Mouse (Mus musculus) ES-Bruce4 (cell line): ENCODE measurements around the gene Sft2d2. TPM values are rescaled to one million over a fixed set of nuclear protein-coding genes. Genes with fewer than 3 reads are reported as not detected.

ENCODE experiments used
- H3K27ac ChIP-seq: 2 replicates; pipeline ENCODE4 v1.5.1; 2012; ENCODE audit warnings: low read length, inconsistent platforms; ENCODE audit not compliant: insufficient read depth
- H3K27me3 ChIP-seq: 2 replicates; pipeline ENCODE4 v1.6.1; 2012; ENCODE audit warnings: mild to moderate bottlenecking, low read length, inconsistent platforms; ENCODE audit not compliant: control insufficient read depth, poor library complexity, insufficient read depth, severe bottlenecking
- H3K36me3 ChIP-seq: 2 replicates; pipeline ENCODE4 v1.6.1; 2012; ENCODE audit warnings: inconsistent platforms, mild to moderate bottlenecking, low read length, moderate library complexity; ENCODE audit not compliant: control insufficient read depth, poor library complexity, insufficient read depth, severe bottlenecking
- H3K4me1 ChIP-seq: one replicate; pipeline ENCODE4 v1.8.1; 2011; ENCODE audit warnings: low read length; ENCODE audit not compliant: control insufficient read depth, insufficient read depth
- H3K4me3 ChIP-seq: 2 replicates; pipeline ENCODE4 v1.5.1; 2011; ENCODE audit warnings: low read depth, mild to moderate bottlenecking, low read length
- H3K9ac ChIP-seq: 2 replicates; pipeline ENCODE4 v1.6.1; 2012; ENCODE audit warnings: low read depth, mild to moderate bottlenecking, inconsistent platforms; ENCODE audit not compliant: poor library complexity, severe bottlenecking
- H3K9me3 ChIP-seq: replicated peaks from 2 replicates; pipeline ENCODE4 v1.6.1; 2012; ENCODE audit warnings: mild to moderate bottlenecking, low read length, inconsistent platforms; ENCODE audit not compliant: control insufficient read depth, poor library complexity, insufficient read depth, severe bottlenecking
- CTCF ChIP-seq: IDR thresholded peaks from one replicate; pipeline ENCODE4 v1.8.1; 2011; ENCODE audit warnings: low read depth, low read length
- EP300 ChIP-seq: IDR thresholded peaks from 2 replicates; pipeline ENCODE4 v1.6.1; 2011; ENCODE audit warnings: low read depth, low read length; ENCODE audit not compliant: insufficient read depth
- POLR2A ChIP-seq: IDR thresholded peaks from one replicate; pipeline ENCODE4 v1.8.1; 2011; ENCODE audit warnings: low read length; ENCODE audit not compliant: insufficient read depth
- polyA plus RNA-seq: library from polyadenylated mRNA; stranded (reverse); fragments of >200 nt; gene quantifications from 2 replicates; pipeline ENCODE4 v1.2.4, GENCODE M21; 2011; ENCODE audit warnings: low read depth; ENCODE audit not compliant: missing spikeins, insufficient read depth, insufficient read length

Sft2d2 gene
- polyA plus RNA-seq, 1 experiment: 32.5 TPM

DNA sequence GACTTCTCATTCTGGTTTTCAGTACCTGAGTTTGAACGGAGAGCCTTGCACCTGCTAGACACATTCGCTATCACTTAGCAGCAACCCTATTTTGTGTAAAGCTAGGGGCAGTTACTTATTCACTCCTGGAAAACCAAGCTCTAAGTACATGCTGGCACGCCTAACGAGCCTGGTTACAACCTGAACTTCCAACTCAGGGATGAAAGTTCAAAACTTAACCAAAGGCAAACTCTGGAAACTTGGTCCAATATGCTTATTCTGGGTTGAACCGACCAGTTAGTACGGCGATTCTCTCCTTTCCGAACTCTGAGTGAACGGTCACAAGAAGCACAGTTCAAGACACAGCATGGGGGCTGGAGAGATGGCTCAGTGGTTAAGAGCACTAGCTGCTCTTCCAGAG, 35.3 kb upstream of the Sft2d2 start:
- H3K4me3 ChIP-seq: no peak overlapping the region
- H3K4me1 ChIP-seq: no peaks in the 10 kb centered on the region
- no peak overlapping the region for H3K9ac ChIP-seq
- TF ChIP-seq CTCF: no peak
- TF ChIP-seq EP300: no peak
- no peak for TF ChIP-seq POLR2A
- peaks cover 14% of the 10 kb centered on the region for H3K36me3 ChIP-seq
- H3K27me3 ChIP-seq: no peaks in the 10 kb centered on the region
- H3K9me3 ChIP-seq: peaks cover 8% of the 10 kb centered on the region
- H3K27ac ChIP-seq: no peak overlapping the region

GRCm38 (mm10) chr1:165217023-165217589, 22.9 kb upstream of the Sft2d2 start:
- Histone ChIP-seq H3K4me3 (no peak overlapping the region), H3K4me1 (no peaks in the 10 kb centered on the region), H3K9ac (no peak overlapping the region), H3K9me3 (no peaks in the 10 kb centered on the region), H3K27ac (no peak overlapping the region), H3K27me3 (no peaks in the 10 kb centered on the region), H3K36me3 (peaks cover 19% of the 10 kb centered on the region)
- TF ChIP-seq EP300: no peak
- TF ChIP-seq POLR2A: no peak
- TF ChIP-seq CTCF: no peak

DNA sequence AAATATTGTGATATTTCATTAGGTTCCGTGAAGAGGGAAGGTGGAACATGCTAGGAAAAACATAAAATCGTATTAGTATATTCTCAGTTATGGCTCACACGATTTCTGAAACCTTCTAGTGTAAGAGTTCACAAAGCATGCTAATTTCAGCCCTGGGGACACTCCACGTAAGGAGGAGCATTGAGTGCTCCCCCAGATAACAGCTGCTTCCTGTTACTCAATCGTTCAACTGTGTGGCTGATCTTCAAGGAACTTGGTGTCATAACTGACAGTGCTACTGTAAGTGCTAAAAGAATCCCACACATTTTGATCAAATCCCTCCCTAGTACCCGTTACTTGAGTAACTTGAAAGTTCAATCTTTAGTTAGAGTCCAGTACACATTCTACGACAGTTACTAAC, 21.6 kb upstream of the Sft2d2 start:
- no peak overlapping the region for H3K27ac ChIP-seq
- H3K9me3 ChIP-seq: no peaks in the 10 kb centered on the region
- H3K27me3 ChIP-seq: no peaks in the 10 kb centered on the region
- H3K4me3 ChIP-seq: no peak overlapping the region
- no peaks in the 10 kb centered on the region for H3K4me1 ChIP-seq
- peaks cover 17% of the 10 kb centered on the region for H3K36me3 ChIP-seq
- H3K9ac ChIP-seq: no peak overlapping the region
- TF ChIP-seq EP300: no peak

DNA sequence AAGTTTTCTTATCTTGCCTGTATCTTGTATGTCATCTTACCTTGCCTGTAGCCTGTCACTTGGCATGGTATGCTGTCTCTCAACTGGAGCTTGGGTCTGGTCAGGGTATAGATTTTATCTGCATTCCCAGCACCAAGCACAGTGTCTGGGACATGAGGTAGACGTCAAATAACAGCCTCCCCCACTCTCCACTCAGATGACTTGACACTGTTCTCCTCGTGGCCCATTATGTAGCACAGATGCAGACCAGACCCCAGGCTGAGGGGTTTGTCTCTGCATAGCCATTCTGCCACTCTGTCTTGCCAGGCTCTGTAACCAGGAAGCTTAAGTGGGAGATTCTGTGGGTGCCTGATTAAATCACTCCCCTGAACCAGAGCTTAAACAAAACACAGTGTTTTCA, 11.4 kb upstream of the Sft2d2 start:
- Histone ChIP-seq H3K9me3 (no peaks in the 10 kb centered on the region; the same call in 1 of the 2 replicates), H3K27me3 (no peaks in the 10 kb centered on the region), H3K4me1 (no peaks in the 10 kb centered on the region), H3K4me3 (no peak overlapping the region), H3K27ac (no peak overlapping the region), H3K9ac (no peak overlapping the region), H3K36me3 (no peaks in the 10 kb centered on the region)
- TF ChIP-seq CTCF: no peak
- TF ChIP-seq EP300: no peak
- TF ChIP-seq POLR2A: no peak

- H3K9me3 ChIP-seq: no peaks in the 10 kb centered on the region
- H3K27ac ChIP-seq: no peak overlapping the region
- no peaks in the 10 kb centered on the region for H3K27me3 ChIP-seq
- no peaks in the 10 kb centered on the region for H3K36me3 ChIP-seq
- H3K4me1 ChIP-seq: peaks cover 2% of the 10 kb centered on the region
- no peak overlapping the region for H3K9ac ChIP-seq
- no peak overlapping the region for H3K4me3 ChIP-seq
- TF ChIP-seq CTCF (no peak), POLR2A (no peak), EP300 (no peak)
Measured at GRCm38 (mm10) chr1:165203488-165204035, 9.3 kb upstream of the Sft2d2 start.

GRCm38 (mm10) chr1:165201445-165202012, 7.3 kb upstream of the Sft2d2 start:
- no peaks in the 10 kb centered on the region for H3K9me3 ChIP-seq
- no peaks in the 10 kb centered on the region for H3K27me3 ChIP-seq
- H3K27ac ChIP-seq: no peak overlapping the region
- H3K4me1 ChIP-seq: peaks cover 2% of the 10 kb centered on the region
- TF ChIP-seq POLR2A: no peak
- TF ChIP-seq EP300: no peak
- TF ChIP-seq CTCF: no peak
- H3K4me3 ChIP-seq: no peak overlapping the region
- H3K9ac ChIP-seq: no peak overlapping the region
- no peaks in the 10 kb centered on the region for H3K36me3 ChIP-seq
